Mouse (Mus musculus): Measurements from ENCODE around the gene Hltf.

- TF ChIP-seq POLR2A (IDR thresholded peaks at IDR 0.05; ENCODE audit: insufficient read depth, low read depth, low read length) (no peak), CTCF (IDR thresholded peaks at IDR 0.05; ENCODE audit: insufficient read depth, low read depth, low read length) (no peak)
Observed at GRCm38 (mm10) chr3:20028640-20029039, 29.0 kb upstream of the Hltf start.
